Mouse (Mus musculus) heart, adult 2 months (tissue): ENCODE measurements at regions not wholly inside any gene's neighbourhood (a gene's known extent, or its start where the extent isn't known, plus 50 kb on each side); places are given as distances from the start of the nearest gene placed in this dataset.

Source experiments
- DNase-seq, 2 experiments: peaks; one replicate each; pipeline ENCODE4 v3.0.0; 2021
- H3K27ac ChIP-seq: fragments of 200-600 bp; 2 replicates; pipeline ENCODE4 v1.8.1; 2022
- H3K27me3 ChIP-seq: fragments of 200-500 bp; 2 replicates; pipeline ENCODE4 v1.6.1; 2012; ENCODE audit warnings: mild to moderate bottlenecking, low read length, inconsistent platforms, mixed read lengths; ENCODE audit not compliant: control insufficient read depth, insufficient read depth
- H3K36me3 ChIP-seq: fragments of 200-500 bp; 2 replicates; pipeline ENCODE4 v1.6.1; 2012; ENCODE audit warnings: low read length, inconsistent platforms; ENCODE audit not compliant: control insufficient read depth, insufficient read depth
- H3K4me1 ChIP-seq: fragments of 200-500 bp; 2 replicates; pipeline ENCODE4 v1.6.1; 2011; ENCODE audit warnings: low read length; ENCODE audit not compliant: control insufficient read depth, insufficient read depth
- H3K4me3 ChIP-seq: fragments of 200-600 bp; 2 replicates; pipeline ENCODE4 v1.8.1; 2022
- H3K79me2 ChIP-seq: fragments of 200-500 bp; replicated peaks from 2 replicates; pipeline ENCODE4 v1.6.1; 2012; ENCODE audit warnings: mild to moderate bottlenecking, inconsistent platforms, low read length, moderate library complexity, mixed read lengths; ENCODE audit not compliant: control insufficient read depth, insufficient read depth
- H3K9ac ChIP-seq: fragments of 200-500 bp; 2 replicates; pipeline ENCODE4 v1.6.1; 2012; ENCODE audit warnings: low read depth, mild to moderate bottlenecking, control low read depth, inconsistent platforms, low read length, mixed read lengths
- CTCF ChIP-seq: fragments of 200-600 bp; IDR thresholded peaks from 2 replicates; pipeline ENCODE4 v1.8.1; 2022; ENCODE audit warnings: antibody characterized with exemption, mild to moderate bottlenecking, moderate library complexity
- EP300 ChIP-seq: fragments of 200-500 bp; IDR thresholded peaks from 2 replicates; pipeline ENCODE4 v1.6.1; 2011; ENCODE audit warnings: low read depth, low read length, control low read depth; ENCODE audit not compliant: insufficient read depth
- POLR2A ChIP-seq: fragments of 200-500 bp; IDR thresholded peaks from 2 replicates; pipeline ENCODE4 v1.6.1; 2011; ENCODE audit warnings: mild to moderate bottlenecking, low read depth, low read length, control low read depth; ENCODE audit not compliant: insufficient read depth
- WGBS: fragments of 180-500 bp; shearing (Covaris S2); methylation state at CpG from one replicate; pipeline ENCODE4 v1.1.7; 2018; 5-methylcytosine and 5-hydroxymethylcytosine counted together
- intact Hi-C: fragments of 180-260 bp; cut with DNase I; formaldehyde crosslinking; loops from one replicate; pipeline ENCODE4 v1.15.1; 2025

GRCm38 (mm10) chr16:45331236-45331635 lies 77.6 kb downstream of the Cd200 start:
- Histone ChIP-seq H3K36me3 (peaks cover 31% of the 10 kb centered on the region), H3K4me1 (peaks cover 24% of the 10 kb centered on the region), H3K27me3 (no peaks in the 10 kb centered on the region), H3K4me3 (no peak overlapping the region), H3K79me2 (no peaks in the 10 kb centered on the region), H3K9ac (no peak overlapping the region), H3K27ac (peak overlapping the region; percentile 77)
- no peak for TF ChIP-seq EP300
- TF ChIP-seq POLR2A = no peak
- TF ChIP-seq CTCF = no peak
- WGBS = 53% methylated on average over 3 of the region's 3 CpGs
- intact Hi-C loops = loop anchor here (2.0 kb wide), 3 partner anchors 14 to 78 kb away; partner anchors contain the start of gene Cd200
- DNase-seq = no peak

- no peaks in the 10 kb centered on the region for H3K27me3 ChIP-seq
- H3K4me3 ChIP-seq = no peak overlapping the region
- H3K36me3 ChIP-seq = peaks cover 31% of the 10 kb centered on the region
- peak overlapping the region; percentile 77 for H3K27ac ChIP-seq
- no peak overlapping the region for H3K9ac ChIP-seq
- no peaks in the 10 kb centered on the region for H3K79me2 ChIP-seq
- H3K4me1 ChIP-seq = peaks cover 24% of the 10 kb centered on the region
- peak; percentile 80 for TF ChIP-seq CTCF
- no peak for TF ChIP-seq EP300
- WGBS = 76% methylated on average over 2 of the region's 2 CpGs
- DNase-seq = no peak
- intact Hi-C loops = loop anchor here (1.0 to 2.0 kb wide), 4 partner anchors 15 to 79 kb away; partner anchors contain the start of gene Cd200
These were observed 78.6 kb downstream of the Cd200 start for GRCm38 (mm10) chr16:45330298-45330697.

- Histone ChIP-seq H3K27ac (peak overlapping the region; percentile 77), H3K79me2 (no peaks in the 10 kb centered on the region), H3K27me3 (no peaks in the 10 kb centered on the region), H3K4me1 (peaks cover 24% of the 10 kb centered on the region), H3K4me3 (no peak overlapping the region), H3K36me3 (peaks cover 31% of the 10 kb centered on the region), H3K9ac (no peak overlapping the region)
- no peak for DNase-seq
- WGBS = 17% methylated on average over 1 of the region's 1 CpGs
- intact Hi-C loops = loop anchor here (1.0 to 5.0 kb wide), 6 partner anchors 15 to 132 kb away; partner anchors contain the start of gene Cd200
- TF ChIP-seq EP300 (no peak), POLR2A (peak; percentile 27; the same call in 1 of the 2 replicates)
These were observed 79.1 kb downstream of the Cd200 start for GRCm38 (mm10) chr16:45329716-45330115.

GRCm38 (mm10) chr16:45327103-45327502 lies 81.8 kb downstream of the Cd200 start:
- Histone ChIP-seq H3K79me2 (no peaks in the 10 kb centered on the region), H3K36me3 (peaks cover 31% of the 10 kb centered on the region), H3K27me3 (no peaks in the 10 kb centered on the region), H3K9ac (no peak overlapping the region), H3K4me3 (no peak overlapping the region), H3K27ac (peak overlapping the region; percentile 77; the same call in 1 of the 2 replicates), H3K4me1 (peaks cover 21% of the 10 kb centered on the region)
- TF ChIP-seq POLR2A (no peak), CTCF (no peak), EP300 (no peak)
- no peak for DNase-seq
- intact Hi-C loops = loop anchor here (5.0 kb wide), 1 partner anchor 130 kb away; no protein-coding TSS in a partner anchor
- 93% methylated on average over 2 of the region's 2 CpGs for WGBS

- Histone ChIP-seq H3K4me1 (no peaks in the 10 kb centered on the region; the same call in 1 of the 2 replicates), H3K79me2 (no peaks in the 10 kb centered on the region), H3K27me3 (no peaks in the 10 kb centered on the region), H3K27ac (no peak overlapping the region), H3K4me3 (no peak overlapping the region), H3K9ac (no peak overlapping the region), H3K36me3 (no peaks in the 10 kb centered on the region)
- 46% methylated on average over 1 of the region's 1 CpGs for WGBS
- DNase-seq = no peak
- no peak for TF ChIP-seq CTCF
- no peak for TF ChIP-seq POLR2A
- TF ChIP-seq EP300 = no peak
- intact Hi-C loops = no loop called here
These were observed 87.4 kb downstream of the Btla start for GRCm38 (mm10) chr16:45311479-45311878.
